Mouse (Mus musculus) intestine, embryonic 15.5 days (tissue): Measurements from ENCODE around the gene Trem3. TPM values are rescaled to one million over a fixed set of nuclear protein-coding genes. Genes with fewer than 3 reads are reported as not detected.

ENCODE experiments used
- ATAC-seq: fragments of 200-750 bp; cut with Nextera tagmentation; 2 replicates; pipeline ENCODE4 v1.8.0; 2017; ENCODE audit warnings: moderate TSS enrichment, moderate library complexity
- H3K27ac ChIP-seq: fragments of 300-500 bp; sonication (generic); 2 replicates; pipeline ENCODE4 v1.5.1; 2015; ENCODE audit warnings: mild to moderate bottlenecking, inconsistent platforms
- H3K27me3 ChIP-seq: fragments of 300-500 bp; sonication (generic); replicated peaks from 2 replicates; pipeline ENCODE4 v1.6.1; 2015; ENCODE audit warnings: inconsistent platforms
- H3K36me3 ChIP-seq: fragments of 300-500 bp; sonication (generic); 2 replicates; pipeline ENCODE4 v1.6.1; 2015; ENCODE audit warnings: inconsistent platforms
- H3K4me1 ChIP-seq: fragments of 300-500 bp; sonication (generic); replicated peaks from 2 replicates; pipeline ENCODE4 v1.6.1; 2015; ENCODE audit warnings: inconsistent platforms
- H3K4me2 ChIP-seq: fragments of 300-500 bp; sonication (generic); replicated peaks from 2 replicates; pipeline ENCODE4 v1.6.1; 2015; ENCODE audit warnings: mild to moderate bottlenecking, inconsistent platforms
- H3K4me3 ChIP-seq: fragments of 300-500 bp; sonication (generic); replicated peaks from 2 replicates; pipeline ENCODE4 v1.5.1; 2015; ENCODE audit warnings: inconsistent platforms
- H3K9ac ChIP-seq: fragments of 300-500 bp; sonication (generic); 2 replicates; pipeline ENCODE4 v1.6.1; 2015; ENCODE audit warnings: inconsistent platforms
- H3K9me3 ChIP-seq: fragments of 300-500 bp; sonication (generic); 2 replicates; pipeline ENCODE4 v1.6.1; 2016; ENCODE audit warnings: inconsistent platforms
- WGBS: fragments of 180-500 bp; shearing (Covaris S2); methylation state at CpG from one replicate; pipeline ENCODE4 v1.1.7; 2015; 5-methylcytosine and 5-hydroxymethylcytosine counted together
- polyA plus RNA-seq: library from polyadenylated mRNA; unstranded; fragments of >200 nt; fragmentation: Nextera tagmentation; extraction: Ambion mirVana; gene quantifications from 2 replicates; pipeline ENCODE4 v1.2.1, GENCODE M21; 2015

Gene Trem3
- polyA plus RNA-seq, 1 experiment from 2014 or later: 0.19 TPM

- WGBS: 89% methylated on average over 7 of the region's 7 CpGs
- no peak overlapping the region for H3K4me3 ChIP-seq
- ATAC-seq: no peak
- no peaks in the 10 kb centered on the region for H3K4me1 ChIP-seq
- H3K9ac ChIP-seq: no peak overlapping the region
- H3K4me2 ChIP-seq: no peak overlapping the region
- no peaks in the 10 kb centered on the region for H3K36me3 ChIP-seq
- no peaks in the 10 kb centered on the region for H3K27me3 ChIP-seq
- no peak overlapping the region for H3K27ac ChIP-seq
- no peaks in the 10 kb centered on the region for H3K9me3 ChIP-seq
These were observed 3.1 kb downstream of the Trem3 start for GRCm38 (mm10) chr17:48250631-48251030.

- no peak overlapping the region for H3K4me3 ChIP-seq
- H3K27me3 ChIP-seq: no peaks in the 10 kb centered on the region
- no peaks in the 10 kb centered on the region for H3K4me1 ChIP-seq
- no peak overlapping the region for H3K9ac ChIP-seq
- no peaks in the 10 kb centered on the region for H3K9me3 ChIP-seq
- H3K27ac ChIP-seq: no peak overlapping the region
- ATAC-seq: no peak
- no peak overlapping the region for H3K4me2 ChIP-seq
- no peaks in the 10 kb centered on the region for H3K36me3 ChIP-seq
These were observed 9.0 kb downstream of the Trem3 start for GRCm38 (mm10) chr17:48256575-48256974.

- H3K9me3 ChIP-seq: no peaks in the 10 kb centered on the region
- H3K36me3 ChIP-seq: no peaks in the 10 kb centered on the region
- no peak overlapping the region for H3K9ac ChIP-seq
- no peak overlapping the region for H3K4me3 ChIP-seq
- no peak overlapping the region for H3K4me2 ChIP-seq
- no peaks in the 10 kb centered on the region for H3K27me3 ChIP-seq
- no peaks in the 10 kb centered on the region for H3K4me1 ChIP-seq
- 71% methylated on average over 2 of the region's 2 CpGs for WGBS
- no peak for ATAC-seq
- no peak overlapping the region for H3K27ac ChIP-seq
These were observed 14.3 kb downstream of the Trem3 start for GRCm38 (mm10) chr17:48261868-48262267.

- no peak for ATAC-seq
- Histone ChIP-seq H3K9ac (no peak within 1 kb of the TSS), H3K4me3 (no peak within 1 kb of the TSS), H3K4me2 (no peak within 1 kb of the TSS), H3K4me1 (no peaks in the 10 kb centered on the region; the same call in 1 of the 2 replicates), H3K9me3 (no peaks in the 10 kb centered on the region), H3K27me3 (no peaks in the 10 kb centered on the region), H3K27ac (no peak within 1 kb of the TSS), H3K36me3 (no peaks in the 10 kb centered on the region)
- 94% methylated on average over 3 of the region's 3 CpGs for WGBS
These were observed 16.3 kb downstream of the Trem3 start, which contains the start of gene Treml4 for GRCm38 (mm10) chr17:48263741-48264362. Treml4 (plus strand) TSS chr17:48264295.

DNA sequence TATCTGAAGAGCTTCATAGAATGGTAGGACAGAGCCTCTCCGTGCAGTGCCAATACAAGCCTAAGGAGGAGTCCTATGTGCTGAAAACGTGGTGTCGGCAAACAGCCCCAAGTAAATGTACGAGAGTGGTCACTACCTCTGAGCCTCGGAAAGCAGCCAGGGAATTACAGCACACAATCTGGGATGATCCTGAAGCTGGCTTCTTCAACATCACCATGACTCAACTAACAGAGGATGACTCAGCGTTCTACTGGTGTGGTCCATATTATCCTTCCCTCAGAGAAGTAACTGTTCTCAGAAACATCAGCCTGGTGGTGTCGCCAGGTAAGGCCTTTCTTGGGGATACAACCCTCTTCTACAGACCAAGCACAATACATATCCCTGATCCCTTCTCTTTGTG is 17.1 kb downstream of the Trem3 start:
- no peak overlapping the region for H3K9ac ChIP-seq
- H3K27ac ChIP-seq: no peak overlapping the region
- H3K9me3 ChIP-seq: no peaks in the 10 kb centered on the region
- no peaks in the 10 kb centered on the region; the same call in 1 of the 2 replicates for H3K4me1 ChIP-seq
- ATAC-seq: no peak
- WGBS: 91% methylated on average over 7 of the region's 7 CpGs
- H3K36me3 ChIP-seq: no peaks in the 10 kb centered on the region
- H3K4me2 ChIP-seq: no peak overlapping the region
- no peaks in the 10 kb centered on the region for H3K27me3 ChIP-seq
- H3K4me3 ChIP-seq: no peak overlapping the region

DNA sequence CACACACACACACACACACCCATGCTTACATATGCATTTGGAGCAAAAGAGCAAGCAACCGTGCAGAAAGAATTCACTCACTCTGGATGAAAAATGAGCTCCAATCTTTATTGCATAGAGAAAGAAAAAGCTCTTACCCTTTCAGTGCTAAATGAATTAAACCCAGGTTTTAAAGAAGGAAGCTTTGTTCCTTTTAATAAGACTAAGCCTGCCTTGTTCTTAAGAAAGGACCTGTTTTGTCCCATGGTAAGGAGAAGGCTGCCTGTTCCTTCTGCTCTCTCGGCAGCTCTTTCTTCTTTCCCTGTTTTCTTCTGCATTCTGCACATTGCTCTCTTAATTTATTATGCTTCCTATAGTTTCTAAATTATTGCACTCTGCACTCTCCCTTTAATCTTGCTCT is 18.6 kb downstream of the Trem3 start:
- no peaks in the 10 kb centered on the region for H3K27me3 ChIP-seq
- H3K9me3 ChIP-seq: no peaks in the 10 kb centered on the region
- 0 out of 2 replicates have a peak overlapping the region, but pooled peaks have one; percentile 6 for H3K4me2 ChIP-seq
- H3K9ac ChIP-seq: no peak overlapping the region
- ATAC-seq: no peak
- H3K36me3 ChIP-seq: no peaks in the 10 kb centered on the region
- 4% methylated on average over 2 of the region's 2 CpGs for WGBS
- no peaks in the 10 kb centered on the region; the same call in 1 of the 2 replicates for H3K4me1 ChIP-seq
- peak overlapping the region; percentile 72 for H3K27ac ChIP-seq
- H3K4me3 ChIP-seq: no peak overlapping the region

- no peaks in the 10 kb centered on the region; the same call in 1 of the 2 replicates for H3K4me1 ChIP-seq
- ATAC-seq: peak; percentile 69
- 0 out of 2 replicates have a peak overlapping the region, but pooled peaks have one; percentile 6 for H3K4me2 ChIP-seq
- H3K36me3 ChIP-seq: no peaks in the 10 kb centered on the region
- H3K9ac ChIP-seq: no peak overlapping the region
- no peak overlapping the region for H3K4me3 ChIP-seq
- WGBS: 12% methylated on average over 2 of the region's 2 CpGs
- H3K27me3 ChIP-seq: no peaks in the 10 kb centered on the region
- no peaks in the 10 kb centered on the region for H3K9me3 ChIP-seq
- peak overlapping the region; percentile 72 for H3K27ac ChIP-seq
These were observed 19.2 kb downstream of the Trem3 start for GRCm38 (mm10) chr17:48266610-48267304.

DNA sequence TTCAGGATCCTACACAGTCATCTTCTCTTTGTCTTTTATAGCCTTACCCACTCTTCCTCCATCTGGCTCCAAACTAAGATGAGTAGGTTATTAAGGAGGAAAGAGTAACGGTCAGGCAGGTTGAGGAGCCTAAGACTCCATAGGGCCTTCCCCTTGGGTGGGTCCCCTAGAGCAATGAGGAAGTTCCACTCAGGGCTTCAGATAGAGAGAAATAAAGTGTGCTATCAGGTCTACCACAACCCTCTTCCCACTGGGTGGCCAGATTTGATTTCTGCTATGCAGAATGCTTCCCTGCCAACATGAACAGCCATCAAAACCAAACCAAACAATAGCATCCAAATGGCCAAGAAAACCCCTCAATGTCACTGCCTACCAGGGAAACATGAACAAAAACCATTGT is 20.0 kb downstream of the Trem3 start:
- no peaks in the 10 kb centered on the region for H3K27me3 ChIP-seq
- WGBS: 53% methylated on average over 1 of the region's 1 CpGs

DNA sequence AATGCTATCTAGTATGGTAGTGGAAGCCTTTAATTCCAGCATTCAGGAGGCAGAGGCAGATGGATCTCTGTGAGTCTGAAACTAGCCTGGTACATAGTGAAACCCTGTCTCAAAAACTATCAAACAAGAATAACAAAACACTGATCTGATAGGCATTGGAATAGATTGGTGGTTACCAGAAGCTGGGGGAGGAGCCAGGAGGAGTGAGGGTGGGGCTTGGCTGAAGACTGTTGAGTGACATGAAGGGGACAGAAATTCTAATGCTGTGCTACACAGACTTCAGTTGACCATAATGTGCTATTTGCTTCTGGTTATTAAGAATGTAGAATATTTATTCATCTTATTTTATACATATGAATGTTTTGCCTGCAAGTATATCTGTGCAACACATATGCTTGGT is 20.7 kb downstream of the Trem3 start:
- H3K27ac ChIP-seq: no peak overlapping the region
- no peak for ATAC-seq
- H3K4me2 ChIP-seq: no peak overlapping the region
- H3K27me3 ChIP-seq: no peaks in the 10 kb centered on the region
- no peaks in the 10 kb centered on the region for H3K9me3 ChIP-seq
- H3K4me1 ChIP-seq: no peaks in the 10 kb centered on the region; the same call in 1 of the 2 replicates
- H3K9ac ChIP-seq: no peak overlapping the region
- no peaks in the 10 kb centered on the region for H3K36me3 ChIP-seq
- H3K4me3 ChIP-seq: no peak overlapping the region

More for the DNA sequence above, 20.0 kb downstream of the Trem3 start:
- Histone ChIP-seq H3K9ac (no peak overlapping the region), H3K4me1 (no peaks in the 10 kb centered on the region; the same call in 1 of the 2 replicates), H3K9me3 (no peaks in the 10 kb centered on the region), H3K27ac (no peak overlapping the region), H3K4me3 (no peak overlapping the region), H3K4me2 (no peak overlapping the region), H3K36me3 (no peaks in the 10 kb centered on the region)
- peak; percentile 50 for ATAC-seq

GRCm38 (mm10) chr17:48269833-48270232 is 22.3 kb downstream of the Trem3 start:
- Histone ChIP-seq H3K27ac (no peak overlapping the region), H3K36me3 (no peaks in the 10 kb centered on the region), H3K4me2 (no peak overlapping the region), H3K4me1 (no peaks in the 10 kb centered on the region; the same call in 1 of the 2 replicates), H3K4me3 (no peak overlapping the region), H3K9ac (no peak overlapping the region), H3K27me3 (no peaks in the 10 kb centered on the region), H3K9me3 (no peaks in the 10 kb centered on the region)
- WGBS: 75% methylated on average over 4 of the region's 4 CpGs
- no peak for ATAC-seq

GRCm38 (mm10) chr17:48272158-48272557 is 24.6 kb downstream of the Trem3 start:
- H3K9me3 ChIP-seq: no peaks in the 10 kb centered on the region
- H3K4me2 ChIP-seq: peak overlapping the region; percentile 40
- 62% methylated on average over 5 of the region's 5 CpGs for WGBS
- peak overlapping the region; percentile 54; the same call in 1 of the 2 replicates for H3K27ac ChIP-seq
- H3K4me3 ChIP-seq: no peak overlapping the region
- H3K36me3 ChIP-seq: no peaks in the 10 kb centered on the region
- ATAC-seq: peak; percentile 81
- H3K9ac ChIP-seq: no peak overlapping the region
- no peaks in the 10 kb centered on the region for H3K27me3 ChIP-seq
- H3K4me1 ChIP-seq: no peaks in the 10 kb centered on the region; the same call in 1 of the 2 replicates

DNA sequence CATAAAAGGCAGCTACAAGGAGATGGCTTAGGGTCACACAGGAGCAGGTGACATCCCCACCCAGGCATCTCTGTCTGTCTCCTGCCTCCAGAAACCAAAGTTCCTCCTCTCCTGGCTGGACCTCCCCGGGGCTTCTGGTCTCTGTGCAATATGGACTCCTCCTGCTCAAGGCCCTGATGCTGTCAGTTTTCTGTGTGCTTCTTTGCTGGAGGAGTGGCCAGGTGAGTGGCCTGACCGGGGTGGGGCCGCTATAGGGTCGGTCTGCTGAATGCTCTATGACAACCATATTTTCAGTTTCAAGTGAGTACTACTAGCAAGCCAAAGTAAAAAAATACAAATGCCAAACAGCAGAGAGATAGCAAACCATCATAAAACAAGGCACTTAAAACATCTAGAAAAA is 25.0 kb downstream of the Trem3 start:
- 57% methylated on average over 4 of the region's 4 CpGs for WGBS
- H3K27me3 ChIP-seq: no peaks in the 10 kb centered on the region
- peak; percentile 72 for ATAC-seq
- no peak overlapping the region for H3K9ac ChIP-seq
- no peak overlapping the region for H3K4me3 ChIP-seq
- H3K4me2 ChIP-seq: peak overlapping the region; percentile 40
- peak overlapping the region; percentile 54; the same call in 1 of the 2 replicates for H3K27ac ChIP-seq
- no peaks in the 10 kb centered on the region; the same call in 1 of the 2 replicates for H3K4me1 ChIP-seq
- no peaks in the 10 kb centered on the region for H3K36me3 ChIP-seq
- no peaks in the 10 kb centered on the region for H3K9me3 ChIP-seq
